Mouse (Mus musculus): ENCODE results near the gene Sart1. TPM values are rescaled to one million over a fixed set of nuclear protein-coding genes. Genes with fewer than 3 reads are reported as not detected.
A peak's percentile ranks its signal among the peaks of the same experiment; 100 is the strongest.

The Sart1 gene
- polyA plus RNA-seq, 1 experiment from 2014 or later = 87.6 TPM

DNA sequence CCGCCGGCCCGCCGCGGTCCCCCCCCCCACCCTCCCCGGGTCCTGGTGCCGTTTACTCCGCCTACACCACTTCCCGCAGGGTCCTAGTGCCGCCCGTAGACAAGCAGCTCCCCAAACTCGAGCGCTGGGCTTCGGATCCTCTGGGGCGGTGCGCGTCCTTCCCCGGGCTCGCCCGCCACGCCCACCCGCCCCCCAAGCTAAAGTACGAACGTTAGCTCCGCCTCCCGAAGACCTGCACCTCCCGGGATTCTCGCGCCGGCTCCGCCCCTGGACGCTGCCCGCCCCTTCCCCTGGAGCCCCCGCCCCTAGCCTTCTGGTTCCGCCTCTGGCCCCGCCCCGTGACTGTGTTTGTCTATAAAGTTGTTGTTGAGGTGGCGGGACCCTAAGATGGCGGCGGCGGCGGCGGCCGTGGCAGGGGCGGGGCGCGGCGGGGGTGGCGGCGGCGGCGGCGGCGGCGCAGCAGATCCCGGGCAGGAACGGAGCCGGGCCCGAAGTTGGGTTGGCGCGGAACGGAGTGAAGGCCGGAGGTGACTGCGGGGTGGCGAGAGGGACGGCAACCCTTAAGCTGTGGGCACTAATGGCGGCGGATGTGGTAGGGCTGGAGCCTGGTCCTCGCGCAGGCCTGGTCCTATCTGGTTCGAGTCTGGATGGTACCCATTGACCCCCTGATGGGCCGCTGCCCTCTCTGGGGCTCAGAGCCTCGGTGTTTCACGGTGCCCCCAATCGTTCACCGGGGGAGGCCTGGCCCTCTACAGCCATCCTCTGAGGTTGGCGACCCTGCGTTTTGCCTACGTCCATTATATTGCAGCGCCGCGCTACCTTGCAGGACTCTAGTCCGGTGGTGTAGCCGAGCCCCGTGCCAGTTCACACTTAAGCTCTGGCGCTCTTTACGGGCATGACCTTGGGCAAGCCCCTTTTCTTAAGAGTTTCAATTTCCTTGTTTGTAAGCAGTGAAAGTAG is 36.6 kb upstream of the Sart1 start, which contains the start of the genes Drap1 and AI837181:
Drap1 (minus strand) TSS at position 198 of the 960 bp plus-strand sequence.
AI837181 (plus strand) TSS at position 363 of the 960 bp plus-strand sequence.
- H3K9me3 ChIP-seq (replicated peaks) = no peaks in the 10 kb centered on the region
- H3K27ac ChIP-seq = peak within 1 kb of the TSS; percentile 95
- under 1% methylated on average over 80 of the region's 87 CpGs for WGBS
- no peaks in the 10 kb centered on the region for H3K27me3 ChIP-seq
- peak; percentile 92 for ATAC-seq (replicated peaks; ENCODE audit: low FRiP score)
- H3K4me1 ChIP-seq = peaks cover 38% of the 10 kb centered on the region
- H3K9ac ChIP-seq = peak within 1 kb of the TSS; percentile 90
- peaks cover 44% of the 10 kb centered on the region for H3K36me3 ChIP-seq
- H3K4me2 ChIP-seq = peak within 1 kb of the TSS; percentile 79
- H3K4me3 ChIP-seq (replicated peaks) = peak within 1 kb of the TSS; percentile 86

DNA sequence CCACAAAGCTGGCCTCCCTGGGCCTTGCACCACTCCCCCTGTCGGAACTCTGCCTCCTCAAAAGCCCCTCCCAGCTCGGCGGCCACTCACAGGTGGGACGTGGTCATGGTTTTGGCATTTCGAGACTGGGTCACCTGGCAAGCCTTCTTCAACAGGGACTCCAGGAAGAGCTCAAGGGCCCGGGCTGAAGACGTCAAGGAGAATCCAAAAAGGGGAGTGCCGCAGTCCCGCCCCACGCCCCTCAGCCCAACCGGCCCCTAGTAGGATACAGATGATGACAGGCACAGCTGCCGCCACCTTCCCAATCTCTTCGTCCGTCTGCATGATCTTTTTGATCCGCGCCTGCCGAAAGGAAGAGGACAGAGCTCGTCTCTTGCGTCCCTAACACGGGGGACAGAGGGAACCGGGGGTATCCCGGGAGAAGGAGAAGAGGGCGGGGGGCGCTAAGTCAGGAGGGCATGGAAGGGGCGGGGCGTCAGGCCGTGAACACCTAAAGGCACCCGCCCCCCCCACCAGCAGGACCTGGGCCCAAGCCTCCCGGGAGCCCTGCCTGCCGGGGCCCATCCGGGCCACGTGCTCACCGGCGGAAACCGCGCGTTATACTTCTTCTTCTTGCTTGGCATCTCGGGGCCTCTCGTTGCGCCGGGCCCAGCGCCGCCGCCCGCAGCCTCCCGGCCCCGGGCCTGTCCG is 35.7 kb upstream of the Sart1 start:
- H3K9ac ChIP-seq = peak overlapping the region; percentile 82
- peaks cover 38% of the 10 kb centered on the region for H3K4me1 ChIP-seq
- peak overlapping the region; percentile 86 for H3K4me3 ChIP-seq (replicated peaks)
- WGBS = under 1% methylated on average over 35 of the region's 48 CpGs
- H3K27ac ChIP-seq = peak overlapping the region; percentile 95
- no peaks in the 10 kb centered on the region for H3K27me3 ChIP-seq
- ATAC-seq (replicated peaks; ENCODE audit: low FRiP score) = peak; percentile 69
- H3K9me3 ChIP-seq (replicated peaks) = no peaks in the 10 kb centered on the region
- peak overlapping the region; percentile 79 for H3K4me2 ChIP-seq
- peaks cover 51% of the 10 kb centered on the region for H3K36me3 ChIP-seq

DNA sequence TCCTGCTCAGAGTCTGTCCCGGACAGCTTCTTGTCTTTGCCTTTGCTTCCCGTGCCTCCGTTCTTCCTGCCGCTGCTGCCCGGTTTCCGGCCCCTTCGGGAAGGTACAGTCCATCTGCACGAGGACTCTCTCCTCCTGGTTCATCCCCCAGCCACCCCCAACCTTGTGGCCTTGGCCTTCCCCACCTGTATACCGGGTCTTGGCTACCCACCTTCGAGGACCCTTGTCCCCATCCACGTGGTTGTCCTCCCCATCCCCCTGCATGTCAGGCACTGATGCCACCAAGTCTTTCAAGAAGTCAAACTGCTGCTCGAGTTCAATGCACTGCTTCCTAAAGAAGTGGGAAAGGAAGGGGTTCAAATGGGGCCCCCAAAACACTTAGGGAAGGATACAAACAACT is 35.1 kb upstream of the Sart1 start:
- H3K4me2 ChIP-seq = peak overlapping the region; percentile 79
- no peak for ATAC-seq (replicated peaks; ENCODE audit: low FRiP score)
- 63% methylated on average over 12 of the region's 12 CpGs for WGBS
- peaks cover 38% of the 10 kb centered on the region for H3K4me1 ChIP-seq
- H3K9ac ChIP-seq = peak overlapping the region; percentile 82
- peak overlapping the region; percentile 86 for H3K4me3 ChIP-seq (replicated peaks)
- peaks cover 58% of the 10 kb centered on the region for H3K36me3 ChIP-seq
- H3K9me3 ChIP-seq (replicated peaks) = no peaks in the 10 kb centered on the region
- no peaks in the 10 kb centered on the region for H3K27me3 ChIP-seq
- peak overlapping the region; percentile 95 for H3K27ac ChIP-seq

DNA sequence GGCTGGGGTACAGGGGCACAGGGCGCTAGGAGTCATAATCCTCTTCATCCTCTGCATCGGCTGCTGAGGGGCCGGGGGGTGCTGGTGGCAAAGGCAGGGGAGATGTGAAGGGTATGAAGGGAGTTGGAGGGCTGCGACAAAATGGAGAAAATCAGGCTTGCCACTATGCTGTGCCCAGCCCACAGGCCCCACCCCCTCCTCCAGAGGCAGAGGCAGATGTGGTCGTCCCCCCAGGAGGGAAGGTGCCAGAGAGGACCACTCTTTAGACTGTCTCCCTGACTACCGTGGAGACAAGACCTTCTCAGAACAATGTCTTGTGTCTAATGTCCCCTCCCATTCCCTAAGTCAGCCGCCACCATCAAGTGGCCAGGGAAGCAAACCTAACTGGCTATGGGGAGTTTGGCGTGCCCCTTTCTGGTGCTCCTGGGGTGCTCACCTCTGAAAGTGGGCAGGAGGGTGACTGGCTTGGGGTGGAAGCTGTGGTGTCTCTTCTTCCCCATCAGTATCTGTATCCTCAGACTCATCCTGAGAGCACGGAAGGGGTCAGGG is 34.5 kb upstream of the Sart1 start:
- Histone ChIP-seq H3K9ac (0 out of 2 replicates have a peak overlapping the region, but pooled peaks have one; percentile 82), H3K4me2 (peak overlapping the region; percentile 79), H3K27ac (0 out of 2 replicates have a peak overlapping the region, but pooled peaks have one; percentile 95), H3K4me1 (peaks cover 34% of the 10 kb centered on the region), H3K9me3 (replicated peaks) (no peaks in the 10 kb centered on the region), H3K36me3 (peaks cover 63% of the 10 kb centered on the region), H3K27me3 (no peaks in the 10 kb centered on the region), H3K4me3 (replicated peaks) (peak overlapping the region; percentile 86)
- no peak for ATAC-seq (replicated peaks; ENCODE audit: low FRiP score)
- 85% methylated on average over 9 of the region's 9 CpGs for WGBS

DNA sequence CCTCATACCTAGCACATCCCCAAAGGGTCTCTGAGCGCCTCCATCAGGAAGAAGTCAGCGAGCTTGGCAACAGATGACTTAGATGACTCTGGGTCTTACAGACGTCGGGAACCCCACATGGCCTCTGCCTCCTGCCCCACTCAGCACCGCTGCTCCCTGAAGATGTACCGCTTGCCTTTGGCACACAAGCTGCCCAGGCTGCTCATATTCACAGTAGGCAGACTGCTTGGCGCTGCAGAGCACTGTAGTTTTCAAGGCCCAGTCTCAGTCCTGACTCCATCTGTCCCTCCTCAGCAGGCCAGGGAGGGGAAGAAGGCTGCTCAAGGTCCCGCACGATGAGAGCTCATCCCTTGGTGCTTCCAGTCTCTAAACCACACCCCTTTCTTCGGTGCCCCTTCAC is 33.8 kb upstream of the Sart1 start:
- Histone ChIP-seq H3K36me3 (peaks cover 65% of the 10 kb centered on the region), H3K4me3 (replicated peaks) (no peak overlapping the region), H3K4me2 (no peak overlapping the region), H3K9ac (no peak overlapping the region), H3K9me3 (replicated peaks) (no peaks in the 10 kb centered on the region), H3K4me1 (peaks cover 31% of the 10 kb centered on the region), H3K27me3 (no peaks in the 10 kb centered on the region), H3K27ac (no peak overlapping the region)
- no peak for ATAC-seq (replicated peaks; ENCODE audit: low FRiP score)
- 90% methylated on average over 10 of the region's 10 CpGs for WGBS

DNA sequence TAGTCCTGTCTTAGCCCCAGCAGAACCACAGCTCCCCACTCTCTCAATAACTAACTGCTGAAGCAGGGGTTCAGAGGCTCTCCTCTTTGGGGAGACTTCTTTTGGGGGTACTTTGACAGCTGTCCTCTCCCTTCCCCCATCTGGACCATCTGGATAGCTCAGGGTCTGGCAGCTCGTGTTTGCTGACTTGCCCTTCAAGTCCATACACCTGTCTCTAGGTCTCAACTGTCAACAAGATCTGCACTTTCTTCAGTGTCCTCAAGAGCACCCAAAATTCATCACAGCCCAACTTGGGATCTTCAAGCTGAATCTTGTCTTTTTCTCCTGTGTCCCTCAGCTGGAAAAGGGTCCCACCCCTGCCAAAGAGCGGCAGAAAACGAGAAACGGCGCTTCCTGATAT is 33.3 kb upstream of the Sart1 start:
- H3K4me1 ChIP-seq = peaks cover 26% of the 10 kb centered on the region
- ATAC-seq (replicated peaks; ENCODE audit: low FRiP score) = no peak

DNA sequence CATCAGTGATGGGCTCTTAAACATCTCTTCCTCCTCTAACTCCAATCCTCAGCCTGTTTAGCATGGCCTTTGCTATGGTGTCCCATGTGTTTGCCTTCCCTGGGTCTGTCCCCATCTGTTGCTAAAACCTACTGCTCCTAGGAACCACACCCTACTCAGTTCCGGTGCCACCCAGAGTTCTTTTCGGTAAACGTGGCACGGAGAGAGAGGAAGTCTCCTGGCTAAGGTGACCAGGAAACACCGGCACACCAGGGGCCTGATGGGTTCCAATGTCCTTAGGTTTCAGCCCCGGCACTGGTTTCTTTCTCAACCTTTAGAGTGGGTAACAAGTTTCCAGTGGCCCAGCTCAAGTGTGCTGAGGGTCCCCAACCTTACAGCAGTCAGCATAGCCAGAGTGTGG is 32.1 kb upstream of the Sart1 start:
- H3K9me3 ChIP-seq (replicated peaks) = no peaks in the 10 kb centered on the region
- H3K9ac ChIP-seq = no peak overlapping the region
- peaks cover 53% of the 10 kb centered on the region for H3K36me3 ChIP-seq
- no peak overlapping the region for H3K4me3 ChIP-seq (replicated peaks)
- no peak overlapping the region for H3K4me2 ChIP-seq
- 93% methylated on average over 6 of the region's 6 CpGs for whole genome bisulfite sequencing
- no peak overlapping the region for H3K27ac ChIP-seq
- no peak for ATAC-seq (replicated peaks; ENCODE audit: low FRiP score)
- peaks cover 15% of the 10 kb centered on the region for H3K4me1 ChIP-seq
- no peaks in the 10 kb centered on the region for H3K27me3 ChIP-seq

More for the DNA sequence above, 33.3 kb upstream of the Sart1 start:
- Histone ChIP-seq H3K27ac (no peak overlapping the region), H3K27me3 (no peaks in the 10 kb centered on the region), H3K4me3 (replicated peaks) (no peak overlapping the region), H3K4me2 (no peak overlapping the region), H3K9me3 (replicated peaks) (no peaks in the 10 kb centered on the region), H3K9ac (no peak overlapping the region), H3K36me3 (peaks cover 62% of the 10 kb centered on the region)
- 85% methylated on average over 5 of the region's 5 CpGs for WGBS

DNA sequence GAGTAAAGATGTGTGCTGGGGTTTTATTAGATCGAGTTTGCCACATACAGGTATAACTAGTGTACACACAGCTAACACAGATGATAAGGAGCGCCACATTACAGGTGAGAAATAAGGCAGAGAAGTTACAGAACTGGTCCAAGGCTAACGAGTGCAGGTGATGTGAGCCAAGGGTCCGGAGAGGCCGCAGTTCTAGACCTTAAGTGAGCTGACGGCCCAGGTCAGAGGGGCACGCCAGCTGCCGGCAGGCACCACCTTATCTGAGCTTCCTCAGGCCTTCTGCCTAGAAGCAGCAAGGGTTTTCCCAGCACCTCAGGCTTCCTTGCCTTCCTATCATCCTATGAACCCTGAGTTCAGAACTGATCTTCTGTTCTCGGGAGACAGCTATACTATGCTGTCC is 31.1 kb upstream of the Sart1 start:
- Histone ChIP-seq H3K27me3 (no peaks in the 10 kb centered on the region), H3K36me3 (peaks cover 53% of the 10 kb centered on the region), H3K27ac (no peak overlapping the region), H3K9me3 (replicated peaks) (no peaks in the 10 kb centered on the region), H3K4me2 (no peak overlapping the region), H3K4me3 (replicated peaks) (no peak overlapping the region), H3K9ac (no peak overlapping the region), H3K4me1 (peaks cover 15% of the 10 kb centered on the region)
- no peak for ATAC-seq (replicated peaks; ENCODE audit: low FRiP score)
- 90% methylated on average over 9 of the region's 9 CpGs for WGBS

DNA sequence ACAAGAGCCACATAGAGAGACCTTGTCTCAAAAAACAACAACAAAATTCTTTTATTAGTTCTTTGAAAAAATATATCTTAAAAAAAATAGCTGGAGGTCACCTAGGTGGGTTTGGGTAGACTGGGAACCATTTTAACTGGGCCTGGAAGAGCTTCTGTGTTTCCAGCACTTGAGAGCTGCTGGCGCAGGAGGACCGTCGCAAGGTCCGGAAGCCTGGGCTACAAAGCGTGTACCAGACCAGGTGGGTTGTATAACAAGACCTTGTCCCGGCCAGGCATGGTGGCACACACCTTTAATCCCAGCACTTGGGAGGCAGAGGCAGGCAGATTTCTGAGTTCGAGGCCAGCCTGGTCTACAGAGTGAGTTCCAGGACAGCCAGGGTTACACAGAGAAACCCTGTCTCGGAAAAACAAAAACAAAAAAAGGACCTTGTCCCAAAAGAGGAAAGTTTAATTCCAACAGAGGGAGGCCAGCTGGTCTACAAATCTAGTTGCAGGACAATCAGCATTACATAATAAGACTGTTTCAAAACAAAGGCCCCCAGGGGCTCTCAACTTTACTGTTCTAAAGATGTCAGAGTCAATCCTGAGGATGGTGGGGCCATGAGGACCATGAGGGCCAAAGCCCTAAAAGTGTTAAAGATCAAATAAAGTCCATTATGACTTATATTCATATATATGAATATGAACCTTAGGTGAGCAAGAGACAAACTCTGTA is 30.4 kb upstream of the Sart1 start:
- Histone ChIP-seq H3K4me1 (peaks cover 12% of the 10 kb centered on the region), H3K27me3 (no peaks in the 10 kb centered on the region), H3K9me3 (replicated peaks) (no peaks in the 10 kb centered on the region), H3K4me2 (no peak overlapping the region), H3K4me3 (replicated peaks) (no peak overlapping the region), H3K27ac (no peak overlapping the region), H3K9ac (no peak overlapping the region), H3K36me3 (peaks cover 53% of the 10 kb centered on the region)
- no peak for ATAC-seq (replicated peaks; ENCODE audit: low FRiP score)
- WGBS = 89% methylated on average over 8 of the region's 8 CpGs

DNA sequence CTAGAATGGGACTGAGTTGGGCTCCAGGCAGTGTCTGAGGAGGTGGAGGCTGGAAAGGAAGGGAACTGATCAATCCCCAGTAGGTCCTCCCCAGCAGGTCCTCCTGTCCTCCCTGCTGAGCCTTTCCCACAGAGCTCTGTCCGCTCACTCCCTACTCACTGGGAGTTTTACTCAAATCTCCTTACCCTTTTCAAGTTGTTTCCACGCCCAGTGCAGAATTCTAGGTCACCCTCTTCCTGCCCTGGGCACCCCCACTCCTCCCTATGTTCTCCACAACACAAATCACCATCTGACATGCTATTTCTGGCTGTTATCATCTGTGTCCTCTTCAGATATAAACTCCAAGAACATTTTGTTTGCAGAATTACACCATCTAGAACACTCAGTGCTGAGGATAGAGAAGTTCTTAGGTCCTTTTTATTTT is 26.0 kb upstream of the Sart1 start:
- Histone ChIP-seq H3K27me3 (no peaks in the 10 kb centered on the region), H3K9me3 (replicated peaks) (no peaks in the 10 kb centered on the region), H3K4me3 (replicated peaks) (no peak overlapping the region), H3K36me3 (peaks cover 19% of the 10 kb centered on the region), H3K9ac (no peak overlapping the region), H3K4me1 (no peaks in the 10 kb centered on the region), H3K27ac (no peak overlapping the region), H3K4me2 (no peak overlapping the region)
- no peak for ATAC-seq (replicated peaks; ENCODE audit: low FRiP score)
- WGBS = 72% methylated on average over 2 of the region's 2 CpGs

DNA sequence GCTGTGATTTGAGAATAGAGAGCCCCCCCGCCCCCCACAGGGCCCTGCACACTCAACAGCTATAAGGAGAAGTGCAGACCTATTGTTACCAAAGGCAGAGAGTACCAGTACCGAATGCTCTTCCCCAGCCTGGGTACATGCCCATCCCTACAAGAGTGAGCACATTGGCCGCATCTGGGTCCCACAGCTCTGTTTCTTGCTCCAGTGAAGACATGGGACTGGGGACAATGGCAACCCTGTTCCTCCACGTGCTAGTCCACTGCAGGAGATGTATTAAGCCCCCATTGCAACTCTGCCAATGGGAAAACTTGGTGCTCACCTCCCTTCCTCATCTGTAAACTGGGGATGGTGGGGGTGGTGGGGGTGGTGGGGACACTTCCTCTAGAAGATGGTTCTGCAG is 25.3 kb upstream of the Sart1 start:
- ATAC-seq (replicated peaks; ENCODE audit: low FRiP score) = no peak
- no peaks in the 10 kb centered on the region for H3K9me3 ChIP-seq (replicated peaks)
- no peak overlapping the region for H3K9ac ChIP-seq
- 0 out of 2 replicates have a peak, but pooled peaks cover 2% of the 10 kb centered on the region for H3K4me1 ChIP-seq
- H3K4me2 ChIP-seq = no peak overlapping the region
- peaks cover 18% of the 10 kb centered on the region for H3K36me3 ChIP-seq
- 77% methylated on average over 4 of the region's 4 CpGs for WGBS
- no peaks in the 10 kb centered on the region for H3K27me3 ChIP-seq
- H3K27ac ChIP-seq = no peak overlapping the region
- H3K4me3 ChIP-seq (replicated peaks) = no peak overlapping the region
